Mouse (Mus musculus): ENCODE results near the gene Gc.
A peak's percentile ranks its signal among the peaks of the same experiment; 100 is the strongest.

Gene Gc

DNA sequence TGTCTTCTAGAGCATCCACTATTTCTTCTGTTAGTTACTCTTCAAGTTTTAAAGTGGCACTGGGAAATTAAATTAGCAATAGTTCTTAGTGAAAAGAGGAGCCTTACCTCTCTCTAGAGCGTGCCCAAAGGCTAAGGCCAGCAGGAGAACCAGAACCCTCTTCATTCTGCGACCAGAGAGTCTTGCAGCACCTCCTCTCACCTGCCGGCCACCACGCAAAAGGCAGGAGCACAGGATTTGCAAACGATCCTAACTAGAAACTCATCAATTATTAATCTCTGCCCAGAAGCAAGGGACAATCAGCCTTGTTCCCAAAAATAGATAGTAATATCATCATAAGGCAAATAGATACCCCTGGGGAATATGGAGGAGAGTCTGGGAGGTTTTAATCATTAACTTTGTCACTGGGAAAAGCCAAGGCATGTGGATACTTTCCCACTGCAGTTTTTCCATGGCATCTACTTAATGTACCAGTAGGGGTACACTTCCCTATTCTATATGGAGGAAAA lies at the start of gene Gc:
Gene Gc, minus strand, starts transcription at position 345 of the 509 bp plus-strand sequence.
- DNase-seq: no peak

- no peak for DNase-seq
These were observed 42.5 kb upstream of the Gc start for GRCm38 (mm10) chr5:89500182-89500581.

GRCm38 (mm10) chr5:89492560-89492959 lies 34.9 kb upstream of the Gc start:
- no peak for DNase-seq

DNA sequence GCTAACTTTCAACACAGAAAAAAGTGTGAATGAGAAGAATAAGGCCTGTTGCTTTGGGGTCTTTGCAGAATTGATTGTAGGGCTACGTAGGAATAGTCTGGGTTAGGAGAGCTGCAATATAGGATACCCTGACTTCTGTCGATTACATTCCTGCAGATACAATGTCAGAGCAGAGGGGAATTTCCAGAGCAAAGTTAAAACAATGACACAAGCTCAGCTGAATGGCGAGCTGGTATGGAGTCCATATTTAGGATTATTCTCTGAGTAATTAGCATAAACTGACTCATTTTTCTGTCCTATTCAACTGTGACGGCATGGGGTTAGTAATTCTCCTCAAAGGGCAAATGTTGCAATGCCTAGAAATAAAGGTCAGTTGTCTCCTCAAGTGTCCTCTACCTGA lies 12.8 kb upstream of the Gc start:
- DNase-seq: no peak

GRCm38 (mm10) chr5:89467886-89468285 lies 10.2 kb upstream of the Gc start:
- DNase-seq: no peak

DNA sequence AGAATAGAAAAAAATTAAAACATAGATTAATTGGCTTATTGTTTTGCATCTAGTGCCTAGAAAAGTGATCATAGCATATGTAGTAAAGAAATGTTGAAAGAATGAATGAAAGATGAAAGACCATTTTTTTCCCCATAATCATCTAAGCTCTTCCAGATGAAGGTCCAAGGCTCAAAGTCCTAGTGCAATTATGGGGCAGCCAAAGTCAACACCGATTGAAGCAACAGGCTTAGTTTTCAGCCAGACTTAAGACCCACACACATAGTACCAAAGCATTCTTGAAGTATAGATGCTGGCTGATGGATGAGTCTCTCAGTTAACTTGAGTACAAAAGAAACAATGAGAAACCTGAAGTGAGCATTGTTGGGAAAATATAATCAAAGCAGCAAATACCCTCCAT lies 9.3 kb upstream of the Gc start:
- DNase-seq: no peak

DNA sequence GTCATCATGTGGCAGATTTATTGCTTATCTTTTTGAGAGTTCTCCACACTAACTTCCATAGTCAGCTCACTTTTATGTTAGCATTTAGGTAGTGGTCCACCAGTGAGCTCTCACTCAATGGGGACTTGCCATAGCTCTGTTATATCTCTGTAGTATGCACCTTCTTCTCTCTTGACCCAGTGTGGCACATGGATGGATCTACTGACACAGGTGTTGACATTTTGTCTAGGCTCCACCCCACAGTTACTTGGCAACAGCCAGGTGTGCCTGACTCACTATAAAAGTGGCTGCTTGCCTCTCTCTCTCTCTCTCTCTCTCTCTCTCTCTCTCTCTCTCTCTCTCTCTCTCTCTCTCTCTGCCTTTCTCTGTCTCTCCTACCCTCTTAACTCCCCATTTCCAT lies 8.6 kb upstream of the Gc start:
- DNase-seq: no peak

DNA sequence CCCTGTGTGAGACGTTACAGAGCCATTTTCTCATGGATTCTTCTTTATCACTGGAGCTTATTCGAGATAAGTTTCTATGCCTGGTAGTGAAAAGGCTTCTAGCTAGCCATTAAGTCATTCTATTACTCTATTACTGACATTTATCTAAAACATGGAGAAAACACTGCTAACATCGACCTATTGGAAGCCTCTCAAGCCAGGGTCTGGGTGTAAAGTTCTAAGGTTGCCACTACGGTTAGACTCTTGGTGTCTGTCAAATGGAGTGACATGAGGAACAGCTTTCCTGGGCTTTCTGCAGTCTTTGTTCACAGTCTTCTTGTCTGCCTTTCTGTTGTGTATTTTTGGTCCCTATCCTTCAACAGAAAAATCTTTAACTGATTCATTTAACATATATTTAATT lies 4.1 kb upstream of the Gc start:
- no peak for DNase-seq

GRCm38 (mm10) chr5:89459591-89459990 lies 1.9 kb upstream of the Gc start:
- DNase-seq: no peak

GRCm38 (mm10) chr5:89458987-89459386 lies 1.3 kb upstream of the Gc start:
- no peak for DNase-seq

GRCm38 (mm10) chr5:89455526-89455925 lies 2.2 kb downstream of the Gc start:
- DNase-seq: no peak

DNA sequence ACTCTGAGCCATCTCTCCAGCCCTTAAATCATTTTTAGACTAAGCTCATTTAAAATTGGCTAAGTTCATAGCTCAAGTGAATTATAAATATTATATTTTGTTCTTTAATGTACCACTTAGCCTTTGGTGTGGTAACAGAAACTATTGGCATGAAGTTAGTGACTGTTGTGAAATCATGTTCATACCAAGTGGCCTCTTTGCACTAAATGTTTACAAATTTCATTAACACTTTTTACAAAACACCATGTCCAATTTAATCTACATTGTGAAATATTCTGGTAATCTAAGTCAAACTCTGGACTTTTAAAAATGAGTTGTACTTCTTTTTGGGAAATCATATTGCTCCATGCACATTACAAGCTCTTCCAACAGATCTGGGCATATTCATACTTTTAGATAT lies 6.9 kb downstream of the Gc start:
- no peak for DNase-seq

DNA sequence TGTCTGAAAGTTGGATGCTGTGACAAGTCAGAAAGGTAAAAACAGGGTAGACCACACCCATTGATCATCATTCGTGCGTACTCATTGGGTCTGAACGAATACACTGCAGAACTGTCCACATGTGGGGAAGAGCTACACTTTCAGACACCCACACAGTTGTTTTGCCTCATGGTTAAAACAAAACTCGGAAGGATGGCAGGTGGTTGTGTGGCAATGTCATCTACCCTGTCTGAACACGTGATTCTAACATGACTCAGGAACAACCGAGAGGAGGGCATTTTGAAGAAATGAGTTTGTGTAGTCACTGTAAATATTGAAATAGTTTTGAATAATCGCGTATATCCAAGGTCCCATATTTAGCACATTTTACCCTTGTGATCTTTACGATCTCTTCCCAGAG lies 8.4 kb downstream of the Gc start:
- no peak for DNase-seq

DNA sequence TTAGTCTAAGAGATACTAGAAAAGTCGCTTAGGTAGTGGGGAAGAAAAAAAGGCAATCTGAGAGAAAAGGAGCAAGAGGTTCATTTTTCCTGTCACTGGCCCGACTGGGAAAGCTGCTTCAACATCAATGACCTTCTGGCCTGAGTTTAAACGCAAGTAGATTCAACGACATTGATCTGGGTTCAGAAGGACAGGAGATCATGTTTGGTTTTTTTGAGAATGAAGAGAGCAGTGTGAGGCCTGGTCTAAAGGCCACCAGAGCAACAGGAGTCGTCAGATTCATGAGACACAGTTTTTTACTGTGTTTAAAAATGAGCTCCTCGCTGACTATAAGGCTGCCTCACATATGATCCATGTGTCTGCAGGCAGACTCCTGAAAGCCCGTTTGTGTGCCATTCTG lies 9.7 kb downstream of the Gc start:
- DNase-seq: no peak

DNA sequence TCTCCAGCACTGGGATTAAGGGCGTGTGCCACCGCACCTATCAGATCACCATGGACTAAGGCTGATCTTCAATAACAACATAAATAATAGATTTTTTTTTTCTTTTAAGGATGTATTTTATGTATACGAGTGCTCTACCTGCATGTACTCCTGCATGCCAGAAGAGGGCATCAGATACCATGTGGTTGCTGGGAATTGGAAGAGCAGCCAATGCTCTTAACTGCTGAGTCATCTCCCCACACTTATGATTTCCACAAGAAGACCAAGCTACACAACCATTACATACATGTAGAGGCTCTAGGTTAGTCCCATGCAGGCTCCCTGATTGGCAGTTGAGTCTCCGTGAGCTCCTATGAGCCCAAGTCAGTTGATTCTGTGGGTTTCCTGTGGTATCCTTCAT lies 13.3 kb downstream of the Gc start:
- no peak for DNase-seq

DNA sequence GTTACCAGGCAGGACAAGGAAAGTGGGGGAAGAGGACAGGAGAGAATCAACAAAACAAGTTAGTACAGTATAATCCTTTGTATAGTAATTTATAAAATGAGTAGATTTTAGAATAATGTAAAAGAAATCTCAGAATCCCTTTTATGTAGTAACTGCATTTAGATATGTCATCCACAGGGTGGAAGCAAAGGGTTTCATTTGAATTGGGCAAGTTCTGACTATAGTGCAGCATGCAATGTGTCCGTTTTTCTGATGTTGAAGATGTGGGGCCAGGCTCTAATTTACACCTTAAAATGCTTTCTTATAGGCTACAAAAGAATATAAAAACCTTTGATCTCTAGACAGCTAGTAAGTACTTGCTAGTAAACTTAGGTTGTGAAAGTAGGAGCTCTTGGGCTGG lies 46.2 kb downstream of the Gc start:
- no peak for DNase-seq

DNA sequence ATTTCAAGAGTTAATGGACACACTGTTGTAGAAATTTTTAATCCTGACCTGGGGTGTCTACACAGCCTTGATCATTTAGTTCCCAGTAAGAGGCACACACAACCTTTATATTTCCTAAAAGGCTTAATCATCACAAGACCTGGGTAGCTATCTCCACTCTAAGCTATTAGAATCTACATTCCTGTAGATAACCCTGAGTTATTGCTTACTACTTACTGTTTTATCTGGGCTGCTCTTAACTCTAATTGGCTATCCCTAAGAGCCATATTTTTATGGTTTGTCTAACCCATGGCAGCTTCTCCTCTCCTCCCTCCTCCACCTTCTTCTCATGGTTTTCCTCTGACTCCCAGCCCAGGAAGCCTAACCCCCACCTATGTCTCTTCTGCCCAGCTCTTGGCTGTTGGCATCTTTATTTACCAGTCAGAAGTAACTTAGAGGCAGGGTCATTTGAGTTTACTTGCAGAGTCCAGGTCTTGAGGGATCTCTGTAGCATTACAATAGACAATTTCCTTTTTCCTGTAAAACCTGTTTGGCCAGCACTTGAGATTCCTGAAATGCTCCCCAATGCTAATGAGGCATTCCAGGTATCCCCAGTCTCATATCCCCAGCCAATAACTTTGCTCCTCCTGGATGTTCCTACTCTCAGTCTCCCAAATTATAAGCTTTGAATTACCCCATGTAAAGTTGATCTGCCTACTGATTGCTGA lies 50.2 kb downstream of the Gc start:
- peak; percentile 12 for DNase-seq

DNA sequence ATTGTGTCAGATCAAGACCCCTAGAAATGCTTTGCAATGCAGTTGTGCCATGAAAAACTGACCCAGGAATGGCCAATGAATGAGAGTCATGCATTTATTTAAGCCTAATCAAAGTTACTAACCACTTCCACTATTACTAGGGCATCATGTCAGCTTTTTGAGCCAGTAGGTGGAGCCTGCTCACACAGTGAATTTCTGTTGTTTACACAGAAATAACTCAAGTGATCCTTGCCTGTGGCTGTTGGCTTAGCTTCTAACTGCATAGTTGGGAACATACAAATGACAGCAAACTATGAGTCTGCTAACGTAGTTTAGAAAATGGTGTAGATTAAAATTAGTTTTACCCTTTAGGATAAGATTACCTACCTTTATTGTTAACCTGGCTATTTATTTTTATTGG lies 52.6 kb downstream of the Gc start:
- DNase-seq: no peak

GRCm38 (mm10) chr5:89390405-89390804 lies 67.3 kb downstream of the Gc start:
- DNase-seq: no peak

DNA sequence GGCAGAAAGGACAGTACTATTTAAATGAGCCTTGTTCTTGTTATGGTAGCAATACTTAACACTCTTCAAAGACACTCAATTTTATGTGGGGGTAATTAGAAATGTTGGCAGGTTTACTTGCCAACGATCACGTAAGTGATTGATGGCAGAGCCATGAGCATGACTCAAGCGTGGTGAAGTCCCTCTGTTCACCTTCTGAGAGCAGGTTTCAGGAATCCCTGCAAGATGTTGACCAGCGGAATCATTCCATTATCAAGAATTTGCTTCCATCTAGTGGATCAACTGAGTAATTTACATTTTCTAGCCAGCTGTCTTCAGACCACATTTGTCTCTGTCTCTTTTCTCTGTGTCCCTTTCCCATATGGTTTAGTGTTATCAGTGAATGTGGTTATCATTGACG lies 73.5 kb downstream of the Gc start:
- no peak for DNase-seq

- DNase-seq: no peak
These were observed 76.4 kb downstream of the Gc start for GRCm38 (mm10) chr5:89381340-89381739.

- no peak for DNase-seq
These were observed 87.6 kb downstream of the Gc start for GRCm38 (mm10) chr5:89370140-89370539.

DNA sequence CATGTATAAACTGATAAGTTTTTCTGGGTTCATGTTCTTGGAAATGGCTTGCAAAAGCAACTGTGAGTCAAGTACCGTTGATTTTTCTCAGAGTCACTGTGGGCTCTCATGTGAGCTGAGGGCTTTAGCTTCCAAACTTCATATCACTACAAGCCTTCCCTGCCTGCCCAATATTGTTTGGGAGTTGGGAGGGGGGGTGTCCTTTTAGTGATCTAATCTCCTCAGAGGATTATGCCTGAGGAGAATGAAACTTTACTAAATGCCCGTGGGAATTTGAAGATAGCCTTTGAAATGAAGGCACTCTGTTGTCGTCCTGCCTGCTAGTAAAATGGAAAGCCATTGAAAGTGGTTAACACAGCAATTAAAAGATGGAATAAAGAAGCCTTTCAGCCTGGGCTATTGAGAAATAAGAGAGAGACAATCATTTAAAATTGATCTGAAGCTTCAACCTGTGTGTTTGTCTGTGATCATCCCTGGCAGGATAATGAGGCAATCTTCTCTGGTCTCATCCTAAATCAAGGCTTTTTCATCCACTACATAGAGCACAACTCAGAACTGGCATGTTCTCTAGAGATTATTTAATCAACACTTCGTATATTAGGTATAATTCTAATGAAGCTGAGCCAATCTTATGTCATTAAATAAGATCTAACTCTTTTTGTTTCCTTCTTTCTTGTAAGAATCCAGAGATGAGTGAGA lies 89.5 kb downstream of the Gc start:
- DNase-seq: no peak

All from heart, adult 11 months (tissue).